Mouse (Mus musculus) right cerebral cortex, postnatal 4 days (tissue): Measurements from ENCODE around the gene Zfp617.
"Not testable (repeated sequence)": the region's sequence is repeated elsewhere in the genome, so short reads cannot be mapped to it uniquely, and the experiment has no call there.

Source experiments
- DNase-seq: peaks from one replicate; pipeline ENCODE4 v3.0.0-alpha.2; 2022

Zfp617 gene

DNA sequence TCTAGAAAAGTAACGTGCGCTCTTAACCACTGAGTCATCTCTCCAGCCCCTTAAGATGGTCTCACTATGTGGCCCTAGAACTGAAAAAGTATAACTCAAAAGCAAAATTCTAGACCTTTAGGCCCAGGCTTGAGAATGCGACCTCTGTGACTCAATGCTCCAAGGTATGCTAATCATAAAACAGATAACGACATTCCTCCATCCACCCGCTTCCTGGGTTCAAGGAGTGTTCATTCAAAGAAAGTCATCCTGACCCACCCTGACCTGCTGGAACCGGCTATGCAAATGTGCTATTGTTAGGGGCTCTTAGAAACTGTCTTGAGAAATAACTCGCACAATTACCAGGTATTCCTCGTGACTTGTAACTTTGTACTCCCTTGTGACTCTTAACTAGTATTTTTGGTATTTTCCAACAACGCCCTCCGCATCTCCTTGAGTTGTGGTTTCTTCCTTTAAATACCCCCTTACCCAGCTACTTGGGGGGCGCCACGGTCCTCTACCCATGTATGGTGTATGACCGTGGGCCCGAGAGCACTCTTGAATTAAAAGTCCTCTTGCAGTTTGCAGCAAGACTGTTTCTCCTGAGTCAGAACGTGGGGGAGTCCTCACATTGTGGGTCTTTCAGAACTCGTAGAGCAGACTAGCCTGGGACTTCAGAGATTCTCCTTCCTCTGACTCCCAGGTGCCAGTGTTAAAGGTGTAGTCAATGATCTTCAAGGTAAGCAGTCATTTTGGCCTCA lies 44.7 kb downstream of the Zfp617 start:
- not testable (repeated sequence) for DNase-seq

DNA sequence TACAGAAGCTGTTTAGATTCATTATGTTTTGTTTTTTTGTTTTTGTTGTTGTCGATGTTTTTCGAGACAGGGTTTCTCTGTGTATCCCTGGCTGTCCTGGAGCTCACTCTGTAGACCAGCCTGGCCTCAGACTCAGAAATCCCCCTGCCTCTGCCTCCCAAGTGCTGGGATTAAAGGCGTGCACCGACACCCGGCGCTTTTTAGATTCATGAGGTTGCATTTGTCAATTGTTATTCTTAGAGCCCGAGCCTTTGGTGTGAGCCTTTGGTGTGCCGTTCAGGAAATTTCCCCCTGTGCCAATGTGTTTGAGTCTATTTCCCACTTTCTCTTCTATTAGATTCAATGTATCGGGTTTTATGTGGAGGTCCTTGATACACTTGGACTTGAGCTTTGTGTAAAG lies 46.2 kb downstream of the Zfp617 start:
- DNase-seq: no peak

DNA sequence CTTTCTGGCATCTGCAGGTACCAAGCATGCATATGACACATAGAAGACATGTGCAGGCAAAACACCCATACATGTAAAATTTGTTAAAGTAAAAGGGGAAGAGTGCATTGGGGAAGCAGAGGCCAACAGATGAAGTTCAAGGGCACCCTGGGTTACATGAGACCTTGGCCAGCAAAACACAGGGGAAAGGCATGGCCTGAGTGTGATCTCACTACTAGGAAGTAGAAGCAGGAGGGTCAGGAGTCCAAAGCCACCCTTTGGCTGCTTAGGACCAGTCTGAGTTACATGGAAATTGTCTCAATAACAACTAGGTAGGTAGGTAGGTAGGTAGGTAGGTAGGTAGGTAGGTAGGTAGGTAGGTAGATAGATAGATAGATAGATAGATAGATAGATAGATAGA lies 52.0 kb downstream of the Zfp617 start:
- no peak for DNase-seq

DNA sequence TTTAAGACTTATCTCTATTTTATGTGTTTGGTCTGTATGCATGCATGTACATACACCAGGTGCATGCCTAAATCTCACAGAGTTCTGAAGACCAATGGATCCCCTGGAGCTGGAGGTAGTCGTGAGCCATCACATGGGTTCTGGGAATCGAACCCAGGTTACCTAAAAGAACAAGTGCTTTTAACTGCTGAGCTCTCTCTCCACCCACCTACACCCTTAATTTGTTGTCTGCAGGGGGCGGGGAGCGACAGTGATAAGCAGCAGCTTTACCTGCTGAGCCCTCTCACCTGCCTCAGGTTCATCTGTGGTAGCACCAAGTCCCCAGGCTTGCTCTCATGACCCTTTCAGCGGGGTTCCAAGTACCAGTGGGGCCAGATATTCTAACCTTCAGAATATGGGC lies 53.4 kb downstream of the Zfp617 start:
- no peak for DNase-seq

DNA sequence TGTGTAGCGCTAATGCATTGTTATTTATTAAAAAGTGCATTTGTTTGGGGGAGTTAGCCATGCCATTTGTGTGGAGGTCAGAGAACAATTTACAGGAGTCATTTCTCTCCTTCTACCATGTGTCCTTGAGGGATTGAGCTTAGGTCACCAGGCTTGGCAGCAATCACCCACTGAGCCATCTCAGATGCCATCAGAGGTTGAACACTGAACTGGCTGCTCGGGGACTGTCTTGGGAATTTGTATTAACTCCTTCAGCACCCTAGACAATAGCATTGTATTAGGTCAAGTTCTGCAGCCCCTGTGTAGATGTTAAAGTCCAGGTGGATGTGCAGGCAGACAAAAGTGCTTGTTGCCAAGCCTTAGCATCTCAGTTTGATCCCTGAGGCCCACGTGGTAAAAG lies 55.6 kb downstream of the Zfp617 start:
- no peak for DNase-seq

DNA sequence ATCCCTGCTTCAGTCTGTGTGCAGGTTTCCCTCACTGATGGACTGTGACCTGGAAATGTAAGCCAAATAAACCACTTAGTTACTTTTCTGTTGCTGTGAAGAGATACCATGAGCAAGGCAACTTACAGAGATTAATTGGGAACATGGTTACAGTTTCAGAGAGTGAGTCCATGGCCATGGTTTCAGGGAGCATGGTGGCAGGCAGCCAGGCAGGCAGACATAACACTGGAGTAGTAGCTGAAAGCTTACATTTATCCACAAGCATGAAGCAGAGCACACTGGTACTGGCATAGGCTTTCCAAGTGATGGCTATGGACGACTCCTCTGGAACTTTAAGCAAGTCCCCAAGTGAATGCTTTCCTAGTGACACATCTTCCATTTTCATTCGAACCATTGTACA lies 56.7 kb downstream of the Zfp617 start:
- DNase-seq: no peak

DNA sequence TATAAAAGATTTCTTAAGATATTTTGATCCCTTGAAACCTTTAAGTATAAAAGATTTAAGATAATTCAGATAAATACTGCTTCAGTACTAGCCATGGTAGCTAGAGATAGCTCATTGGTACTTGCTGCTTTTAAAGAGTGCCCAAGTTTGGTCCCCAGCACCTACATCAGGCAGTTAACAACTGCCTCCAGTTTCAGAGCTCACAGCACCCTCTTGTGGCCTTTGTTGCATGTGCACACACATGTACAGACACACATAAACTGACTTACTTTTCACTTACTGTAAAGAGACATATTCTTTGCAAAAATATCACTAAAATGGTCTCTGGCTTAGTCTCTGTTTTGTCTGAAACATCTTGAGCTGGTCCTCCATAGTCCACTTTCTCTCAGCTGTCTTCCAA lies 58.0 kb downstream of the Zfp617 start:
- no peak for DNase-seq

DNA sequence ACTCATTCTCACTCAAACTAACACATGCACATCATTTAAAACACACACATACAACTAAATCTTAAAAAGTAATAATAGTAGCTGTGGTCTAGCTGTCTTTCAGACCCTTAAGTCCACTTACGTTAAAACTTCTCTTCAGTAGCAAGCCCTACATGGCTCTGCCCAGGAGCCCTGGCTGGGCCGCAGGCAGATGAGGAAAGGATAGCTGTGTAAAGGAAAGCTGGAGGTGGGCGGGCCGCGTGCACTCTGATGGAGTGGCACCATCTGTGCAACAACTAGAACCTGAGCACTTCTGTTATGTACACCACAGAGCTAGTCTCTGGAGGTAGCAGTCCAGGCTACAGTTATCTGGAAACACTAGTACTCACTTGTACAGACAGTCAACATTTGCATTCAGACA lies 58.8 kb downstream of the Zfp617 start:
- no peak for DNase-seq

GRCm38 (mm10) chr8:71968100-71968499 lies 59.7 kb downstream of the Zfp617 start:
- no peak for DNase-seq

DNA sequence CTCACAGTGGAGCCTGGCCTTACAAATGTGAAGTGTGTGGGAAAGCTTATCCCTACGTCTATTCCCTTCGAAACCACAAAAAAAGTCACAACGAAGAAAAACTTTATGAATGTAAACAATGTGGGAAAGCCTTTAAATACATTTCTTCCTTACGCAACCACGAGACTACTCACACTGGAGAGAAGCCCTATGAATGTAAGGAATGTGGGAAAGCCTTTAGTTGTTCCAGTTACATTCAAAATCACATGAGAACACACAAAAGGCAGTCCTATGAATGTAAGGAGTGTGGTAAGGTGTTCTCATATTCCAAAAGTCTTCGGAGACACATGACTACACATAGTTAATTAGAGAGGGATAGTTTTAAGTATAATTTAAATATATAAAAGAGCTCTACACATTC lies 60.2 kb downstream of the Zfp617 start:
- DNase-seq: no peak

DNA sequence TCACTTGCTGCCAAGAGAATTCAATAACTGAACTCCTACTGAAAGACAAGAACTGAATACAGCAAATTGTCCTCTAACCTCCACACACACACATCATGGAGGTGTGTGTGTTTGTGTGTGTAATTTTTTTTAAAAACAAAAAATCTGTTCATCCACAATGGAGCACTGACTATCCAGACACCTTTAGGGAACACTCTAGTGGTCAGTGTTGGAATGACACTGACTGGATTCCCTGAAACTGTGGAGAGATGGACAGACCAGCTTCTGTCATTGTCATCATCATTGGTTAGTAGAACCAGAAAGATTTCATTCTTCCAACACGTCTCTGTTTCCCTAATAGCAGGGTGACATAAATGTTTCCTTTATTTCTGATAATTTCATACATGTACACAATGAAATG lies 63.5 kb downstream of the Zfp617 start:
- DNase-seq: no peak

DNA sequence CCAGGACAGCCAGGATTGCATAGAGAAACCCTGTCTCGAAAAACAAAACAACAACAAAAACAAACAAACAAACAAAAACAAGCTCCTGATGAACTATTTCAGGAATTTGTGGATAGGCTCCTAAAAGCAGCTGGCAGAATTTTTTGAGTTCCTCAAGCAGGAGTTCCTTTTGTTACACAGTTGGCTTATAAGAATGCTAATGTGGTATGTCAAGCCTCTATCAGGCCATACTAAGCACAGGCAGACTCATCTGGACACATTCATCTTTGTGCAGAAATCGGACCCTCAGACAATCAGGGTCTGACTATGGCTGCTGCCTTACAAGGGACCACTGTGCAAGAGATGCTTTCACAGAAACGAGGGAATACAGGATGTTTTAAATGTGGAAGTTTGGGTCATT lies 65.8 kb downstream of the Zfp617 start:
- DNase-seq: no peak

- DNase-seq: no peak
Measured at GRCm38 (mm10) chr8:71981032-71981431, 72.6 kb downstream of the Zfp617 start.

- no peak for DNase-seq
Measured at GRCm38 (mm10) chr8:71981456-71981855, 73.0 kb downstream of the Zfp617 start.
